Mouse (Mus musculus) B cell, adult 2 months (primary cell): ENCODE data around the gene Gpr132.

Source experiments
- DNase-seq, 2 experiments: peaks; one replicate each; pipeline ENCODE4 v3.0.0; 2022

Gene Gpr132

DNA sequence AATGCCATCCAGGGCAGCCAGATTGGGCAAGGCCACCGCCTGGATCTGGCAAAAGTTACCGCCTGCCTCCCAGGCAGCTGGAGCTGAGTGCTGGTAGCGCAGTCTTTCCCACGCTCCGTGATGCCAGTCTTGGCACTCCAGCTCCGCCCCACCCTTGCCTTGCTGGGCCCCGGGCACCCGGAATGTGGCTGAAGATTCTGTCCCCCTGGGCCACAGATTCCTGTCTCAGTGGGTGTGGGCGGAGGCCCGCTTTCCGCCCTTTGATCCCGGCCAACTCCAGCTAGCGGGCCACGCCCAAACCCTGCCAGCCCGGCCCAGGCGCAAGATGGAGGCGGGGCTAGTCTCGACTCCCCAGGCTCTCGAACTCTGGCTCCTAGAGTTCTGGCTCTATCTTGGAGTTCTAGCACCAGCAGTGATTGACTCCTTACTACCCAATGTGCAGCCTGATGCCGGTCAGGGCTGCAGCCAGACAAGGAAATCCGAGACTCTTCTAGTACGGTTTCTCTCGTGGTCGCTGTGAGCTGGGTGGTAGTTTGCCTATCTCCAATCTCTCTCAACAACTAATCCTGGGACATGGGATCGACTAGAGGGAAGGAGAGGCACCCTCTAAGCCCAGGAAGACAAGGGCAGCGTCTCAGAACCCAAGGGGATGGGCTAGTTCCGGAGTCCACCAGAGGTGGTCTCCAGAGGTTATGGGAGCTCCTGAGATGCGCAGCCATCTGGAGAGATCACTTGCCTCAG is 8.5 kb upstream of the Gpr132 start:
- DNase-seq, result no peak

DNA sequence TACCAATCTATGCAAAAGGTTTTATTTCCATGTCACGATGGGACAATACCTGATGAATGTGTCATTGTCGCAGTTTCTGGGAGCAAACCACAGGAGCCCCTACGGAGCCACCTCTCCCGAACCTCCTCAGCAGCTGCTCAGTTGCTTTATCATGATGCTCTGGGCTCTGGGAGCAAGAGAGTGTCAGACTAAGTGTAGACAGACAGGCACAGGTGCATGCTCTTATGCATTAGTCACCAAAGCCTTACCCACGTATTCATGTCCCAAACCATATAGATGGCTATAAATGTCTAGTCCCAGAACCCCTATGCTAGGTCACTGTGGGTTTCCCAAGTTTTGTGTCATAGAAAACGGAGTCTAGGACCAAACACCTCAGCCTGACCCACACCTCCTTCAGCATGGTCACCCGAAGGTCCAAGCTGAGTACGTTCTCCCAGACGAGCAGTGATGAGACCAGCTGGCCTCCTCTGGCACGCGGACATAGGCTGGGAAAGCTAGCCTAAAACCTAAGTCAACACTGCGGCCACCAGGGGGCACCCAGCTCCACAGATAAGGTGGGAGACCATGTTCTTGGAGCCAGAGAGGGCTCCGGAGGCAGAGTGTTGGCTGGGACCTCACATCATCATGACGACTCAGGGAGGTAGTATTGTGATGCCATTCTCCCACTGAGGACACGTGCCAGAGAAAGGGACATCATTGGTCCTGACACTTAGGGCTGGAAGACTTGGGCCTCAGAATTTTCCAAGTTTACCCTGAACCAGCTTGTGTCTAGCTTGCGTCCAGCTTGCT is 7.4 kb upstream of the Gpr132 start:
- DNase-seq, result peak; percentile 91 to 94

DNA sequence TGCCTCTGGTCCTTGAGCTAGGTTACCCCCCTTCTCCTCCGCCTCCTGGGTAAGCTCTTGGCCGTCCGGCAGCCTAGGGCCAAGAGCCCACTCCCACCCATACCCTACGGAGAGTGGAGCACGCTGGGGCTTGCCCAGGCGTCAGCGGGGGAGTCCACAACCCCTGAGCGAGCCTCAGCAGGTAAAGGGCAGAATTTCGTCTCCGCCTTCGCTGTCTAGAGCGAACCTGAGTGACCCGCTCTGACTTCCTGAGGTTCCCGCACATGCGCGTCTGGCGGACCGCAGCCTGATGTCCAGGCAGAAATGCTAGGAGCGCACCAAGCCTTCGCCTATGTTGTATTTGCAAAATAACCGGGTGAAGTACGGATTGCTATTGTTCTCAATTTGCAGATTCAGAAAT is 6.2 kb upstream of the Gpr132 start:
- no peak for DNase-seq

DNA sequence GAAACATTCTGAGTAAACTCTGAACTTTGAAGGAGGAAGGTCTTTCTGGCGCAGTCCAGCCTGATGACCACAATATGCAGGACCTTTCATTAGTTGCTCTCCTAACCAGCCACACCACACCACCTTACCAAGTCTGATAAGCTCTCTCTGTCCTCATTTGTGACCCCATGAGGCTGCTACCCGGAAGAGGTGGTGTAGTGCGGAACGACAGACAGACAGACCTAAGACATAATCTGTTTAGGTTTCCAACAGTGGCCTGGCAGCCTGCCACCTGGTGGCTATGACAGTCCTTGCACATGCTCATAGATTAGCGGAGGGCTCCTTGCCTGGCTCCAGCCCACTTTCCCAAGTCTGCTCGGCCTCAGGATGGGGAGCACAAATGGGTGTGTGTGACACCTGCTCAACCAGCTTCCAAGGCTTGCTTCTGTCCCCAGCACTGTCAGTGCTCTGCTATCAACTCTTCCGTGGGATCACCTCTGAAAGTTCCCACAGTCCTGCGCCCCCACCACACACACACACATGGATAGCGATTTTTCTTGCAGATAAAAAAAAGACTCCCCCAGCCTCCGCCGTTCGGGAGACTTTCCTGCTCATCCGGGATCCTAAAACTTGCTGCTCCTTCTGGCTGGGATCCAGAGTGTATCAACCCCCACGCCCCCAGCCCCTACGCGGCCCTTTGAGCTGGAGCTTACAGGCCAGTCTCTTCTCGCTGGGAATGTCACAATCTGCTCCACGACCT is 5.6 kb upstream of the Gpr132 start:
- DNase-seq, result peak; percentile 84 to 85

DNA sequence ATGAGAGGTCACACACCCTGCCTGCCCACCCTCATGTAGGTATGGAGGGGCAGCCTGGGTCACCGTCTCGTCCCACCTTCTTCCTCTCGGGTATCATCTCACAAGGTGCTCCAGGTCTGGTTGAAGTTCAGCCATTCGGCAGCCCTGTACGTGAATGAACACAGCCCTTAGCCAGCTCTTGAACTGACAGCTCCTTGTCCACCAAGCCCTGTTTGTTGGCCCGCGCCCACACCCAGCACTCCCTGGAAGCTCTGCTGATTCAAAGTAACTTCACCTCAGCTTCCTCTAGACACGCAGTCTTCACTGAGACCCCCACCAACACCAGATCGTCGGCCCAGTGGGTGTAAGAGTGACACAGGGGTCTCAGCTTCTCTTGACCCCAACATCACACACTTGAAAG is 5.0 kb upstream of the Gpr132 start:
- no peak for DNase-seq

DNA sequence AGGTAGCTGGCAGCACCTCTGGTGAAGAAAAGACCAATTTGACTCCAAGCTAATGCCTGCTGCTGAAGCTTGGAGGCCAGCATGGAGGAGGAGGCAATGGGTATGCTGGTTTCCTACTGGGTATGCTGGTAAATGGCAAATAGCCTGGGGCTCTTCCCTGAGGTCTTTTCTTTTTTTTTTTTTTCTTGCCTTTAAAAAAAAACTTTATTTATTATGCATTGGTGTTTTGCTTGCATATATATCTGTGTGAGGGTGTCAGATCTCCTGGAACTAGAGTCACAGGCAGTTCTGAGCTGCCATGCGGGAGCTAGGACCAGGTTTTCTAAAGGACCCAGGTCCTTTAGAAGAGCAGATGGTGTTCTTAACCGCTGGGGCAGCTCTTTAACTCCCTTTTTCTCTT is 3.2 kb upstream of the Gpr132 start:
- DNase-seq, result no peak

DNA sequence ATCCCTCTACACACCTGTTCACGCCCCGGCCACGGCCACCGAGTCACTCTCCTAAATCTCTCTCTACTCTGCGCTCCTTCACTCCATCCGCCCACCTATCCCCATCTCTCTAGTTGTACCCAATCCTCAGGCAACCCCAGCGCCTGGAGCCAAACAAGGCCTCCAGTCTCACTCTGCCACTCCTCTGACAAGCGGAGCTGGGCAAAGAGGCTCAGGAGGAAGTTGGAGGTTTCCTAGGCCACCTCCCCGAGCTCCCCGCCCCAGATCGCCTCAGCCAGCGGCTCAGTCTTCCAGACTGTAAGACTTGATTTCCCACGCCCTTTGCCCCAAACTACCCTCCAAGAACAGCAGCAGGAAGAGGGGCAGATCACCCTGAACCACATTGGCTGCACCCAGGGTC is 2.7 kb upstream of the Gpr132 start:
- no peak for DNase-seq

DNA sequence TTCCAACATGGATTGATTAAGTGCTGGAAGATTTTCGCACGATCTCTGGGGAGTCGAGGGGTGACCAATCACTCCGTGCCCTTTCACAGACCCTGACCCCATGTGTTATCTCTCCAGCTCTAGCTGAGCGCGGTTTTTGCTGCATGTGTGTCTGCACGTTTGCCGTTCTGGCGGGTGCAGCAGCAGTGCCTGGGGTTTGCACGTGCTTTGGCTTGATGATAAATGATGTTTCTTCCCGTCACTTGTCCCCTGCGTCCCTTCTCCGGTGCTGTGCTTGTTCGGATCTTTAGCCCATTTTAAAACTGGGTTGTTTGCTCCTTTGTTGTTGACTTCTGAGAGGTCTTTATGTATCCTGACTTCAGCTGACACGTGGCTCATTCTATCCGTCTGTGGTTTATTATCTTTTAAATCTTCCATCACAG is 1.8 kb upstream of the Gpr132 start:
- no peak for DNase-seq

DNA sequence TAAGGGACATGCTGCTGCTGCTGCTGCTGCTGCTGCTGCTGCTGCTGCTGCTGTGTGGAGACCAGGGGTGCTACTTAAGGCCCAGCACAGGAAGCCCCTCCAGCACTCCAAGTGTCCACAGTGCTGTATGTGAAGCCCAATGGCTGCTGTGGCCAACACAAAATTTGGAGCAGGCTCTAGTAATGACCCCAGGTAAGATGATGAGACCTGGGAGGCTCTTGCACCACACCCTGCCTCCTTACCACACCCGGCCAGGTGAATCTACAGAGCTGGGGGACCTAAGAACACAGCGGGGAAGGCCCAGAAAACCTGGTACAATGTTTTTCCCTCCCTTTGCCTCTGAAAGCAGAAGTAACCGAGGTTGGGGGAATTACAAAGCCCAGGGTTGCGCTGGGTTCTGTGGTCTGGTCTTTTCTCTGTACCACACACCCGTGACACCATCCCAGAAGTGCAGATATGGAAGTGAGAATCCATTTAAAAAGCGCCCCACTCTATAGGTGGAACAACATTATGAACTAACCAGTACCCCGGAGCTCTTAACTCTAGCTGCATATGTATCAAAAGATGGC is 838 bp downstream of the Gpr132 start:
- DNase-seq, result peak; percentile 69 to 76

DNA sequence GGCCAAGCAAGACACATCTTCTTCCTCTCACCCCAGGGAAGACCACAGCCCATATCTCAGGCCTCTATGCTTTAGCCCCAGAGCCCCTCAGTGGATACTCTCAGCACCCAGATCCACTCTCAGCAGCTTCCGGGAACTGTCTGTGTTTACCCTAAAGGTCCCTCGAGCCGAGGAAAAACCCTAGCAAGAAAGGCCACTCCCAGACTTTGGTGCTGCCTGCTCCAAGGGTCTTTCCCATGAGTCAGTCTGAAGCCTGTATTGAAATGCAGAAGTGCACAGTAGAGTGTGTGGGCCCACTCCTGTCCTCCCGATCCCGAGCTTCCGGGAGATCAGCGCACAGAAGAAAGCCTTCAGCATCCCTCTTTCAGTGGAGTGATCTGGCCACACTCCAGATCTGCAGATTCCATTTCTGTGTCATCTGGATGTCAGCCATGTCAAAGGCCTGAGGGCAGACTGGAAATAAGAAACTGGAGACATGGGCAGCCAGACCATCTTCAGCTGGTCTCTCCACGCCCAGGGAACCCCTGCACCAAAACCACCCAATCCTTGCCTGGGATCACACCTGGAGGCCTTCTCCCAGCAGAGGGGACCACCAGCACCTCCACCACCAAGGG is 1.5 kb downstream of the Gpr132 start:
- DNase-seq, result no peak

DNA sequence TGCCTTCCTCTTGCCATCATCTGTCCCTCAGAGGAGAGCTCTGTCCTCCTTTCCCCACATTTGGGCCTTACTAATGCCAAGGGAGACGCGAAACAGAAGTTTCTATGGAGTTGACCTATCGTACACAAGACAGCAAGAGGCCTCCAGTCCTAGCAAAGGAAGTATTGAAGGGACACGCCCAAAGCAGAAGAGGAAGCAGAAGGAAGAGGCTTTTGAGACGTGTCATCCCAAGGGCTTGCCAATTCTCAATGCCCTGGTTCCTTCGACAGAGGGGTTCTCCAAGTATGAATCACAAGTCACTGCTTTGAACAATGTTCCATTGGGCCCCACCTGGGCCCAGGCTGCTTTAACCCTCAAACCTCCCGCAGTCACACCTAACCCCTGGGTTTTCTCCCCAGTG is 3.2 kb downstream of the Gpr132 start:
- no peak for DNase-seq

DNA sequence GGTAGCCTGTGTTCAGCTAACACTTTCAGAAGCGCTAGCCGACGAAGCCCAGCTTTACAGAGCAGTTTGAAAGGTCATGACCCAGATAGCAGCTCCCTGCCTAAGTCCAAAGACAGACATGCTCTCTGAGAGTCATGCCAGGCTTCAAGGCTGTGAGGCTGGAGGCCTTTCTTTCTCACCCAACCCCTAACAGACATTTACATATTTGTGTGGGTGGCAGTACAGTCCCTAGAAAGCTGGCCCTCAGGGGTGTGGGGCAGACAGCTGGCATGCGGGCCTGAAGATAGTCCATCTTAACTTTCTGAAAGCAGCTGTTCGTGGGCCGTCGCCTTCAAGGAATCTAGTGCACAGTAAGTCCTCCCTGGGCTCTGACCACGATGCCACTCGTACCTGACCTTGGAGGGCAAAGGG is 6.1 kb downstream of the Gpr132 start:
- peak; percentile 49 to 54 for DNase-seq

DNA sequence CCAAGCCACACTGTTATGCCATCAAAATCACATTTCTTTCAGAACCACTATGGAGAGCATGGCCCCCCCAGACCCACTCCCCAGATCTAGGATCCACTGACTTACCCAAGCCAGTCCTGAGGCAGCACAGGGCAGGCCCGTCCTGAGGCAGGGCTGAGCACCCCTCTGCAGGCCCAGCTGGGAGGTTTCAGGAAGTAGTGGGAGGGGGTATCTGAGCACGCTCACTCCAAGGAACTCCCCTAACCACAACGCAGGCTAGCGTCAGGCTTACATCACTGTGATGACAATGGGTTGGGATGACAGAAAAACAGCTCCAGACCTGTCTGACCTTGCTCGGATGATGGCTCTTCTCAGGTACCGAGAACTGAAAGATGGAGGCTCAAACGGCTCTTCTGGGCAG is 7.3 kb downstream of the Gpr132 start:
- DNase-seq, result peak; percentile 72 to 79

DNA sequence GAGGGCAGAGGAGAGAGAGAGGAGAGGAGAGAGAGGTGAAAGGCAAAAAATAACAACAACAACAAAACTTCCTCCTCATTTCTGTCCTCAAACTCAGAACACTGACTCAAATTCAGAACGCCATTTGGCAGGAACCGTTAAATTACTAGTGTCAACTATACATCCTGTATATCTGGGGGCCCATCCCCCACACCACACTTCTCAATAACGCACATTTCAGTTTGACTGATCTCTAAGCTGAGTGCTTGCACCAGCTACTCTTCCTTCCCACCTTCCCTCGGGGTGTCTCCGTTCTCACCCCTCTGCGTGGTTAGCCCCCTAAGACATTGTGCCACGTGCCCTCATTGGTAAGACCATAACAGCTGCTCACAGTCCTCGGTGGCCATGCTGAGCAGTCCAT is 8.1 kb downstream of the Gpr132 start:
- peak; percentile 80 to 81 for DNase-seq

DNA sequence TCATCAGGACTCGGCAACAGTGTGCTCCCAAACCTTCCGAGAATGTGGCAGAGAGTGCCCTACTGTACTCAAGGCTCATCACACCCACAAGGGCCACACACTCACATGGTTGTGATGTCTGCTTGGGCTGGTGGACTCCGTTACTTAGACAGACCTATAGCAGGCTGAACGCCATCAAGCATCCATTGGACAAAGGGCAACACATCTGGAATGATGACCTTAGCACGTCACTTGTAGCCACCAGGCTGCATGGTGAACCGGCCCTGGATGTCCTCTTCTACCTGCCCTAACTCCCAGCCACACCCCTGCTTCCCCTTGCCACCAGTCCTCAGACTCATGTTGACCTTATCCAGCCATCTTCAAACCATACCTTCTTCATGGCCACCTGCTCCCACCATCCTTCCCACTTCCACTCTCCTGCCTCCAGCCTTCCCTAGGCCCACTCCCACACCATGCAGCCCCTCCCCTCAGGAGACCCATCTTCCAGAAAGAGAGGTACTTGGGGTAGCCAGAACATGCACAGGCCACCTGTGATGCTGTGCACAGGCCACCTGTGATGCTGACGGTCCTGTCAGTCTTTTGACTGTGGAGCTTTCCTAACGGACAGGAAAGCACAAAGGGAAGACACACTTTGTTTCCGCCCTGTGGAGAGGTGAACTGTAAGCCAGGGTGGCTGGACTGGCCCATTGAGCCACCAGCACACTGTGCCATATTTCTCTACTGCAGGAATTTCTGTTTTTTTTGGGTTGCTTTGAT is 9.3 kb downstream of the Gpr132 start:
- no peak for DNase-seq

DNA sequence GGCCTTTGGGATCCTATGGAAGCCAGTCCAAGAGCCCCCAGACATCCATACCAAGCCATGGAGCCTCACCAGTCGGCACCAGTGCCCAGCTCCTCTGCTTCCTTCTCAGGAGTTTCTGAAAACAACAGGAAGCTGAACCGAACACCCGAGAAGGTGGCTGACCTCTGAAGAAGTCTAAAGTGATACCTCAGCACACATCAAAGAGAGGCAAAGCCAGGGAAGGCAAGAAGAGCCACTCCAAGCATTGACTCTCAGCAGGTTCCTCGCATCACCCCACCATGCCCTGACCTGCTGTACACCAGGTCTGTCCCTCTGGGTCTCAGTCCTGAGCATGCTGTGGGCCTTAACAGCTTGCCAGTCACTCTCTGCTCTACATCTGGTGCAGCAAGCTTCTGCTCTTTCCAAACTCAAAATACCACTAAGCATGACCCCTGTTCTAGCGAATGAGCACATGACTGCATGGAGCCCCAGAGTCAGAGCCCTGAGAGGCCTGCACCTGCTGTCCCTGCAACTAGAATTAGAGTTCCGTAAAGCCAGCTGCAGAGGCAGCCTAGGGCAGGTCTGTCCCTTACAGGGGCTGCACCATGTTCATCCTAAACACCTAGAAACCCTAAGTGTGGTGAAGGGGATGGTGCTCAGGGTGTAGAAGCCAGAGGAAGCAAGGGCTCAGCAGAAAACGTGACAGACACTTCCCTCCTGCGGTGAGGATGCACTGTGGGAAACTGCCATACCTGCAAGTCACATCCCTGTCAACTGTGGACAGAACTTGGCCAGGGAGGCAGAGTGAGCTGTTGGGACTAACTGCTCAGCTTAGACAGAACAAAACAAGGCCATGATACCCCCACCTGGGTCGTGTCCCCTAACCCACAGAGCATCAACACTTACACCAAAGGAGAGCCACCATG is 10.8 kb downstream of the Gpr132 start:
- DNase-seq, result no peak

DNA sequence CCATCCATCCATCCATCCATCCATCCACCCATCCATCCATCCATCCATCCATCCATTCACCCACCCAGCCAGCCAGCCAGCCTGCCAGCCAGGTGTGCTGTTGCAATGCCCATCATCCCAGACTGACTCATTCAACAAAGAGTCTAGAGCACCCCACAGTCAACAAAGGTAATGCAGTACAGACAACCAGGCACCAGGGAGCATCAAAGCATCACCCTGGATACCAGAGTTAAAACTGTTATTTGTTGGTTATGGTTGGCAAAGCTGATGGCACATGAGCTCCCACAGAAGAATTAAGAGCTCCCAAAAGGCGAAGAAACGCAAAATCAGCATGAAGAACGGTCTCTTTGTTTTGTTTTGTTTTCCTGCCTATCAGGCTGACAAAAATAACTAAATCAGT is 11.7 kb downstream of the Gpr132 start:
- no peak for DNase-seq

DNA sequence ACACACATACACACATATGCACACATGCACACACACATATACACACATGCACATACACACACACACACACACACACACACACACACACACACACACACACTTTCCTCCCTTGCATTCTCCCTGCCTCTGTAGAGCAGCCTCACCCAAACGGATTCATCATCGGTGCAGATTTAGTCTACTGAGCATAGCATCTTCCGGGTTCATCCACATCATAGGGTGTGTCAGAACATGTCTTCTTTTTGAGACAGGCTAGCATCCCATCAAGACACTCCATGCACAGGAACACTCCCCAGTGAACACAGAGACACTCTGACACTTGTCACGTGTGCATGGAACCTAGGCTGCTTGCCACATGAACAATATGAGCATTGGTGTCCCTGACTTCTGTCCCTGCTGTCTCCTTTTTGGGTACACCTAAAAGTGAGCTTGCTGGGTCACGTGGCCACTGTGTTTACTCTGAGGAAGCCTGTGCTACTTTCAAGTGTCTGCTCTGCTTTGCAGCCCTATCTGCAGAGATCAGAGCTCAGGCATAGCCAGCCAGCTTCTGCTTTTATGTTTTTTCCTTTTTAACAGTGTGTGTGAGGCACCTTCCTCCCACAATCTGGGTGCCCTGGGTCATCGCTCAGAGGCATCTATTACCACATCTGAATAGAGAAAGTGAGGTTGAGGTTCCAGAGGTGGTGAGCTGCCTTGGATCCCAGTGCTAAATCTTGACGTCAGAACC is 13.3 kb downstream of the Gpr132 start:
- DNase-seq, result peak; percentile 53 to 59

DNA sequence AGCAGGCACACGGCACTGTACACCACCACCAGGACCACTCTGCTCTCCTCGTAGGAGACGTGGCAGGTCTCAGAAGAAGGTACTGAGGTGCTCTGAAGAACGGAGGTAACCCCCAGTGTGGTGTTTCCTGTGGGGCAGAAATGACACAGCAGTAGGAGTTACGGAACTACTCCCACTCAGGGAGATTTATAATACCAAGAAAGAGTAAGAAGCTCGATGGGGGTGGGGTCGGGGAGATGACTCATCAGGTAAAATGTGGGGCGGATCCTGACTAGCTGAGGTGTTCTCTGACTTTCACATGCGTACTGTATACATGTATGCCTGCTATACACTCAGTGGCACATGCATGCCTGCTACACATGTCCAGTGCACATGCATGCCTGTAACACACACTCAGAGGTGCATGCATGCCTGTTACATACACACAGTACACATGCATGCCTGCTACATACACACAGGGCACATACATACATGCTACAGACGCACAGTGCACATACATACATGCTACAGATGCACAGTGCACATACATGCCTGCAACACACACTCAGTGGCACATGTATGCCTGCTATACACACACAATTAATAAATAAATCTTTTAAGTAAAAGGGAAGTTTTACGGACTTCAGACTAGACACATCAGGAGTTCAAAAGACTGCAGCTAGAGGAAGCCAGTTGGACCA is 14.8 kb downstream of the Gpr132 start:
- no peak for DNase-seq

DNA sequence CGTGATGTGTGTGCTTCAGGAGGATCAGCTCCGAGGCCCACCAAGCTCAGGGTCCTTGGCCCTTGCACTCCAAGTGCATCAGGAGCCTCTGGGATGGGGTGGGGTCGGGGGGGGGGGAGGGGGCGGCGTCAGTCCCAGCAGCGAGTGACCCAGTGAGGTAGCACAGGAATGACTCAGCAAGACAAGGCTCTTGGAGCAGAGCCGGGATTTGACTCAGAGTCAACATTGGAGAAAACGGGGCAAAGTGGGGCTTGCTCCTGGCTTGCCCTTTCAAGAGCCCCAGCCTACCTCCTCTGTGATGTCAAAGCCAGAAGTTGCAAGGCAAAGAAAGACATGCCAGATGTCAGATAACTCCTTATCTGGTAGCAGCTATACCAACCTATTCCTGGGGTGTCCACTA is 16.9 kb downstream of the Gpr132 start:
- no peak for DNase-seq
